Mouse (Mus musculus): Measurements from ENCODE around the gene Phc2. TPM values are rescaled to one million over a fixed set of nuclear protein-coding genes. Genes with fewer than 3 reads are reported as not detected.

Gene Phc2
- total RNA-seq, 2 experiments from 2014 or later: 17.3 to 25.1 TPM

- no peak for TF ChIP-seq CTCF (IDR thresholded peaks at IDR 0.05)
- Histone ChIP-seq H3K4me3 (no peak overlapping the region), H3K27ac (no peak overlapping the region)
- no peak for DNase-seq
- intact Hi-C loops (cut with DNase I): no loop called here
These were observed 61.8 kb downstream of the Phc2 start for GRCm38 (mm10) chr4:128716279-128716678.

- no peak for TF ChIP-seq CTCF (IDR thresholded peaks at IDR 0.05)
- intact Hi-C loops (cut with DNase I): no loop called here
- Histone ChIP-seq H3K4me3 (no peak overlapping the region), H3K27ac (no peak overlapping the region)
- no peak for DNase-seq
These were observed 62.2 kb downstream of the Phc2 start for GRCm38 (mm10) chr4:128716731-128717130.

GRCm38 (mm10) chr4:128720110-128720509, 65.6 kb downstream of the Phc2 start:
- Histone ChIP-seq H3K4me3 (no peak overlapping the region), H3K27ac (no peak overlapping the region)
- TF ChIP-seq CTCF (IDR thresholded peaks at IDR 0.05): no peak
- intact Hi-C loops (cut with DNase I): no loop called here
- no peak for DNase-seq

GRCm38 (mm10) chr4:128721061-128721648, 66.7 kb downstream of the Phc2 start:
- no peak overlapping the region for H3K4me3 ChIP-seq
- no peak for TF ChIP-seq CTCF (IDR thresholded peaks at IDR 0.05)
- no peak overlapping the region for H3K27ac ChIP-seq
- intact Hi-C loops (cut with DNase I): no loop called here
- DNase-seq: no peak

- H3K4me3 ChIP-seq: no peak overlapping the region
- no peak for TF ChIP-seq CTCF (IDR thresholded peaks at IDR 0.05)
- intact Hi-C loops (cut with DNase I): no loop called here
- no peak overlapping the region for H3K27ac ChIP-seq
- no peak for DNase-seq
These were observed 67.3 kb downstream of the Phc2 start for GRCm38 (mm10) chr4:128721761-128722160.

- no peak for TF ChIP-seq CTCF (IDR thresholded peaks at IDR 0.05)
- Histone ChIP-seq H3K27ac (no peak overlapping the region), H3K4me3 (no peak overlapping the region)
- intact Hi-C loops (cut with DNase I): no loop called here
- no peak for DNase-seq
These were observed 68.4 kb downstream of the Phc2 start for GRCm38 (mm10) chr4:128722932-128723331.

GRCm38 (mm10) chr4:128723431-128723830, 68.9 kb downstream of the Phc2 start:
- intact Hi-C loops (cut with DNase I): no loop called here

GRCm38 (mm10) chr4:128724059-128724458, 69.6 kb downstream of the Phc2 start:
- H3K4me3 ChIP-seq: no peak overlapping the region
- no peak for TF ChIP-seq CTCF (IDR thresholded peaks at IDR 0.05)
- intact Hi-C loops (cut with DNase I): no loop called here
- 0 out of 2 replicates have a peak overlapping the region, but pooled peaks have one; percentile 10 for H3K27ac ChIP-seq
- peak; percentile 49 for DNase-seq

More at GRCm38 (mm10) chr4:128723431-128723830, 68.9 kb downstream of the Phc2 start:
- no peak for DNase-seq
- H3K27ac ChIP-seq: no peak overlapping the region
- H3K4me3 ChIP-seq: no peak overlapping the region
- no peak for TF ChIP-seq CTCF (IDR thresholded peaks at IDR 0.05)

GRCm38 (mm10) chr4:128727019-128727720, 72.7 kb downstream of the Phc2 start:
- Histone ChIP-seq H3K27ac (peak overlapping the region; percentile 92), H3K4me3 (peak overlapping the region; percentile 95)
- intact Hi-C loops (cut with DNase I): loop anchor here (5.0 kb wide), 1 partner anchor 50 kb away; no protein-coding TSS in a partner anchor
- DNase-seq: peak; percentile 93
- TF ChIP-seq CTCF (IDR thresholded peaks at IDR 0.05): no peak

- Histone ChIP-seq H3K27ac (peak overlapping the region; percentile 92), H3K4me3 (peak overlapping the region; percentile 95)
- TF ChIP-seq CTCF (IDR thresholded peaks at IDR 0.05): no peak
- intact Hi-C loops (cut with DNase I): loop anchor here (5.0 kb wide), 1 partner anchor 49 kb away; no protein-coding TSS in a partner anchor
- peak; percentile 88 for DNase-seq
These were observed 73.4 kb downstream of the Phc2 start for GRCm38 (mm10) chr4:128727721-128728430.

- Histone ChIP-seq H3K4me3 (peak overlapping the region; percentile 95), H3K27ac (peak overlapping the region; percentile 92)
- DNase-seq: no peak
- intact Hi-C loops (cut with DNase I): loop anchor here (5.0 kb wide), 1 partner anchor 49 kb away; no protein-coding TSS in a partner anchor
- TF ChIP-seq CTCF (IDR thresholded peaks at IDR 0.05): no peak
These were observed 73.9 kb downstream of the Phc2 start for GRCm38 (mm10) chr4:128728431-128728851.

GRCm38 (mm10) chr4:128729033-128729708, 74.7 kb downstream of the Phc2 start:
- Histone ChIP-seq H3K27ac (peak overlapping the region; percentile 92), H3K4me3 (peak overlapping the region; percentile 95)
- DNase-seq: no peak
- TF ChIP-seq CTCF (IDR thresholded peaks at IDR 0.05): no peak
- intact Hi-C loops (cut with DNase I): loop anchor here (5.0 kb wide), 1 partner anchor 48 kb away; no protein-coding TSS in a partner anchor

Data from gastrocnemius, adult 2 months (tissue).